ENCODE assay signal across 8 mouse cellular contexts in the genomic region with DNA sequence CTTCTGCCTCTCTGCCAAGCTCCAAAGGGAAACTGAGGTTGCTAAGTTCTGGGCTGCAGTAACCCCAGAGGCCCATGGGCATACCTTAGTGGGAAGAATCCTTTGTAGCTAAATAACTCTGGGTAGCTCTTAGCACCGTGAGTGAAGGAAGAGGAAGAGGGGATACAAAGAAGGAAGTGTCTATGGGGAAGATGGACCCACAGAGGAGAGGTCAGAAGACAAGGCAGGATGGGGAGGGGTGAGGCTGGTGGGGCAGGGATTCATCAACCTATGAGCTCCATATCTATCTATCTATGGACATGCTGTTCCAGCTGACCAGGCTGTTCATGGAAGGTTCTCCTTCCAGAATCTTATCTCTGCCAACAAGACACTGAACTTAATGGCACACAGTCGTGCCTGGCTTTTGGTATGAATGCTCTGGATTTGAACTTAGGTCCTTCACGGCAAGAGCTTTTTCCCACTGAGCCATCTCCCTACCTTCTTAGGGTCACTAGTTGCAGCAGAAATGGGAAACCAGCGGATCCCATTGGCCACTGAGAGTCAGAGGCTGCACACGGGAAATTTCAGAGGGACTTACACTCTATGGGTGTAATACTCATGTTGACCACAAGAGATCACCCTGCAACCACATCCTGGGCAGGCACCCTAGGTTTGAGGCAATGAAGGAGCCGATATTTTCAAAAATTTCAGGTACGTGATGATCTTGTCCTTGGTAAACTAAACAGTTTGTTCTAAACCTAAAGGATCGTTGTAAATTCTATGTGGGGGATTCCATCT. TPM values are rescaled to one million over a fixed set of nuclear protein-coding genes. Genes with fewer than 3 reads are reported as not detected.
DNase-seq lines count a peak whose midpoint lies in the region; ATAC-seq lines count a peak whose summit lies in the region.

No protein-coding gene starts in this region.

- peaks cover 77% of the 10 kb centered on the region for H3K27me3 ChIP-seq in hindbrain, embryonic 13.5 days

- peak; percentile 86 for ATAC-seq in frontal cortex, adult (ENCODE audit: low TSS enrichment)
- 0 out of 2 replicates have a peak, but pooled peaks have one; percentile 10 for ATAC-seq in hindbrain, embryonic 13.5 days (ENCODE audit: low FRiP score)

- H3K27ac ChIP-seq in hindbrain, embryonic 13.5 days: no peak overlapping the region

- H3K9ac ChIP-seq in hindbrain, embryonic 13.5 days: no peak overlapping the region

- DNase-seq in frontal cortex, postnatal 10 days (ENCODE audit: low spot score in 2 of 2): no peak
- DNase-seq in right cerebral cortex, postnatal 10 days (ENCODE audit: low spot score in 2 of 2): peak; percentile 46 to 63
- no peak for DNase-seq in right cerebral cortex, postnatal 36 days (ENCODE audit: low spot score in 2 of 2)
- peak; percentile 42 to 62 for DNase-seq in cerebellum, postnatal 25 days
- peak; percentile 51 for DNase-seq in lung, postnatal 14 days
- peak; percentile 54 for DNase-seq in thymus, postnatal 4 days

- H3K9me3 ChIP-seq in hindbrain, embryonic 13.5 days: no peaks in the 10 kb centered on the region

- H3K4me2 ChIP-seq in hindbrain, embryonic 13.5 days: no peak overlapping the region

- no peaks in the 10 kb centered on the region for H3K36me3 ChIP-seq in hindbrain, embryonic 13.5 days

- H3K4me1 ChIP-seq in hindbrain, embryonic 13.5 days (replicated peaks): peaks cover 28% of the 10 kb centered on the region

- H3K4me3 ChIP-seq in hindbrain, embryonic 13.5 days: no peak overlapping the region

- WGBS in hindbrain, embryonic 13.5 days: 26% methylated on average over 8 of the region's 8 CpGs

RNA-seq across cellular contexts. Expression of a gene that starts 7.0 kb away (rescaled TPM):
- polyA plus RNA-seq in hindbrain, embryonic 13.5 days (2015; fragmentation: Nextera tagmentation; extraction: Ambion mirVana): 113 and 116 TPM in 2 replicates

RNA-seq across cellular contexts. Expression of a gene that starts 45.9 kb away (rescaled TPM):
- polyA plus RNA-seq in hindbrain, embryonic 13.5 days (2015; fragmentation: Nextera tagmentation; extraction: Ambion mirVana): 10.5 and 10.9 TPM in 2 replicates

Comparison
In these comparisons a context has a peak if more than half of its experiments do, and no peak if none do; other contexts are left out.
1. DNase-seq: peak in right cerebral cortex, postnatal 10 days (2 of 2), cerebellum, postnatal 25 days (2 of 2), lung, postnatal 14 days (single experiment) and thymus, postnatal 4 days (single experiment); none in frontal cortex, postnatal 10 days (0 of 2) and right cerebral cortex, postnatal 36 days (0 of 2).